In genomic region chr1:114496455-114496854, GRCm38 (mm10) we compare ENCODE assay signal across 28 mouse cellular contexts.
A peak's percentile ranks its signal among the peaks of the same experiment; 100 is the strongest.
DNase-seq lines count a peak whose midpoint lies in the region; TF ChIP-seq lines count a peak whose summit lies in the region.
"Had no signal": no experiment of that assay in that cellular context is flagged by ENCODE, and none has a peak within 500 bp of the region (broad histone marks: within the 10 kb centered on the region; RNA-seq: fewer than 3 reads in every experiment).

No protein-coding gene starts in this region.

- DNase-seq in layer of hippocampus, adult 11-12 months (ENCODE audit: low spot score), result peak; percentile 8
- DNase-seq in layer of hippocampus, adult 2 months (ENCODE audit: low spot score in 2 of 2), result no peak
- DNase-seq in right cerebral cortex, adult 18-20 months, result peak; percentile 9
- no peak for DNase-seq in right cerebral cortex, postnatal 14 days
- DNase-seq in right cerebral cortex, postnatal 25 days, result peak; percentile 4
- DNase-seq in kidney, postnatal 36 days, result no peak
- DNase-seq: adrenal gland, postnatal 36 days; B cell, adult 2 months; cerebellum, adult 8-10 months; cerebellum, postnatal 25 days; gastrocnemius, postnatal 25 days; heart, adult 11 months; heart, postnatal 36 days; kidney, adult 8-10 months; left cerebral cortex, postnatal 4 days; liver, postnatal 0 days; lung, postnatal 36 days had no signal

- TF ChIP-seq CTCF in layer of hippocampus, adult 2 months (conservative IDR thresholded peaks at IDR 0.05), result no peak

- no peak overlapping the region for H3K4me3 ChIP-seq in layer of hippocampus, adult 2 months
- H3K4me3 ChIP-seq: embryonic facial prominence, embryonic 10.5 days; embryonic facial prominence, embryonic 15.5 days; forebrain, embryonic 15.5 days; heart, embryonic 10.5 days; heart, embryonic 15.5 days; hindbrain, embryonic 12.5 days; intestine, embryonic 15.5 days; liver, embryonic 12.5 days; neural tube, embryonic 12.5 days had no signal

- H3K27ac ChIP-seq in layer of hippocampus, adult 2 months, result no peak overlapping the region
- H3K27ac ChIP-seq: embryonic facial prominence, embryonic 10.5 days; embryonic facial prominence, embryonic 15.5 days; forebrain, embryonic 15.5 days; heart, embryonic 10.5 days; heart, embryonic 15.5 days; hindbrain, embryonic 12.5 days; hindbrain, postnatal 0 days; intestine, embryonic 15.5 days; kidney, postnatal 0 days; liver, embryonic 12.5 days; neural tube, embryonic 12.5 days had no signal

Comparison
In these comparisons a context has a peak if more than half of its experiments do, and no peak if none do; other contexts are left out.
1. DNase-seq: peak in layer of hippocampus, adult 11-12 months (single experiment), right cerebral cortex, adult 18-20 months (single experiment) and right cerebral cortex, postnatal 25 days (single experiment); none in layer of hippocampus, adult 2 months (0 of 2), right cerebral cortex, postnatal 14 days (single experiment) and kidney, postnatal 36 days (0 of 2).